Mouse (Mus musculus) CH12F3 (cell line): ENCODE measurements around the gene Cops4.

Experiments
- in situ Hi-C: fragments of 300-500 bp; cut with MboI; formaldehyde crosslinking; loops from 2 replicates; pipeline ENCODE4 v1.14.3; 2020; ENCODE audit warnings: low sequenced_read_pairs

The Cops4 gene

DNA sequence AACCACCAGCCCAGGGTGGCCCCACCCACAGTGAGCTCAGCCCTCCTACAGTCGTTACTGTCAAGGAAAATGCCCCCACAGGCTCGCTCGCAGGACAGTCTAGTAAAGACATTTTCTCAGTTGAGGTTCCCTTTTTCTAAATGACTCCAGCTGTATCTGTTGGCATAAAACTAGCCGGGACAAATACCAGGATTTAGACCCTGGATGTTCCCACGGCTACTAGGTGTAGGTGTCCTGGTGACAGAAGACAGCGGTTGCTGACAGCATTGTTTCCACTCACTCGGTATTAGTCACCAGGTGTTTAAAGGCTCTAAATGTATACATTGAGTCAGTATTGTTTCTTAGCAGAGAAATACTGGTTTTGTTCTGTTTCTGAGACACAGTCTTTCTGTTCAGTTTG, 17.7 kb downstream of the Cops4 start:
- in situ Hi-C loops = no loop called here

DNA sequence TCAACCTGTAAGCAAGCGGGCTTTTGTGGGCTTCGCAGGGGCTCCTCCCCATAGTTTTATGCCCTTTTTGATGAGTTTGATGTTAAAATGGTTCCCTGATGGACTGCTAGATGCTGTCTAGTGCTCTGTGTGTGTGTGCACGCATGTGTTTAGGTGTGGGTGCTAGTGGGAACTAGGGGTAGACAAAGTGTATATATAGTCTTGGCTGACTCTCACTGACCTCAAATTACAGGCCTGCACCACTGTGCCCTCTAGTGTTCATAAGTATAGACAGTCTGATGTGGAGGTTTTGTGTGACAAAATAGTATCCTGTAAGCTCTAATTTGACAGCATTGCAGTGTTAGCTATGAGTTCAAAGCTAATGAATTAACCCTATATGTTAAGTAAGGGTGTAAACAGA, 18.5 kb downstream of the Cops4 start:
- in situ Hi-C loops = no loop called here

DNA sequence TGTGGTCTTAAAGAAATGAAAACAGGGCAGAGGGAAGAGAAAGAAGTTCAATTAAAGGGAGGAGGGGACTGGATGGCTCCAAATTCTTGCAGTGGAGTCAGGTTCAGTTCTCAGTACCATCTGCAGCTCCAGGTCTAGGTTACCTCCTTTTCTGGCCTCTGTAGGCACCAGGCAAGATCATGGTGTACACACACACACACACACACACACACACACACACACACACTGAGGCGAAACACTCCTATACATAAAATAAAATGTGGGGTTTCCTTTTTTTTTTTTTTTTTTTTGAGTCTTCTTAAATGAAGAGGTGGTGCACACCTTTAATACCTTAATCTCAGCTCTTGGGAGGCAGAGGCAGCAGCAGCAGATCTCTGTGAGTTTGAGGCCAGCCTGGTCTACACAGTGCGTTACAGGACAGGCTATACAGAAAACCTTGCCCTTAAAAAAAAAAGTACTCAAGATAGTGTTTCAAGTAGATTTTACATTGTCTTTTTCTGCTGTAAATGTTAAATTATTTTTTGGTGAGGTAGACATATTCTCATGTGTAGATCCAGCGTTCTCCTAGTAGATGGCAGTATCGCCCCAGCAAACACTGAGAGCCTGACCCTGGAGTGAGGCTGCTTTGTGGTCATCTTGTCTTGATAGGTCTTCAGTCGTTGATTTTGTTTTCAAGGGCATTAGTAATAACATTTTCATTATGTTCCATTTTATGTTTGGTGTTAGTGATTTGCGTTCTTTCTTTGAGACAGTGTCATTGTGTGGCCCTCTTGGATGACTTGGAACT, 28.4 kb downstream of the Cops4 start:
- in situ Hi-C loops = no loop called here

DNA sequence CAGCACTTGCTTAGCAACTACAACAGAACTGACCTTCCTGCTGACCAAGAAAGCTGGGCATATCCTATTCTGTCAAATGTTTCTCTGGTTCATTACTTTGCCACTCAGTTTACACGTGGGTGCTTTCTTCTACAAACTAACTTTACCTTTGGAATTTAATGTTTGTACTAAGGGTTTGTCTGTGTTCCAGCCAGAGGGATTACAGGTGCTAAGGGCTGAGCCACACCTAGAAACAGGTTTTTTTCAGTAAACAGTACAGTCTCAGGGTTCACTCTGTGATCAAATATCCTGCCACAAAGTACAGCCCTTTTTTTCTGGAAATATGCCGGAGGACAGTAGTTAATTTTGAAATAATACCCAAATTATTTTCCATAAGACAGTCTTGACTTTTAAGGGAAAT, 30.1 kb downstream of the Cops4 start:
- in situ Hi-C loops = no loop called here

DNA sequence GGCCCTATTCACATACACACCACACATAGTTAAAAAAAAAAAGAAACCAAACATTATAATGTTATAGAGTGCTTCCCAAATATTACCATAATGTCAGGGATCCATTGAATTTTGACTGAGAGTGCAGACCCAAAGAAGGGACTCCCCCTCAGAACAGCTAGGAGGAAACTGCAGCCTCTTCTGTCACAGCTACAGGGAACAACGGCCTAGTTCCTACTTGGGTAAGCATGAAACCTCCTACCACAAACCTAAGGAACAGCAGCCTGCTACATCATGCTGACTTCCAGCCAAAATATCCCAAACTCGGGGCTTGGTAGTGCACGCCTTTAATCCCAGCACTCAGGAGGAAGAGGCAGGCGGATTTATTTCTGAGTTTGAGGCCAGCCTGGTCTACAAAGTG, 31.2 kb downstream of the Cops4 start:
- in situ Hi-C loops = no loop called here

DNA sequence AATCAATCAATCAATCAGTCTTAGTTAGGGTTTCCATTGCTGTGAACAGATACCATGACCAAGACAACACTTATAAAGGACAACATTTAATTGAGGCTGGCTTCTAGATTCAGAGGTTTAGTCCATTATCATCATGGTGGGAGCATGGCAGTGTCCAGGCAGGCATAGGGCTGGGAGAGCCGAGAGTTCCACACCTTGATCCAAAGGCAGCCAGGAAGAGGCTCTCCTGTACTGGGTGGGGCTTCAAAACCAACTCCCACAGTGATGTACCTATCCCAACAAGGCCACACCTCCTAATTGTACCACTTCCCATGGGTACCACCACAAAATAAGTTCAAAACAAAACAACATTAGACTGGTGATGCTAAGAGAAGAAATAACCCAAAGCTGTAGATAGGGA, 32.0 kb downstream of the Cops4 start:
- in situ Hi-C loops = loop anchor here (25.0 kb wide), 1 partner anchor 237 kb away; the partner anchor contains the start of genes Helq and Mrps18c

DNA sequence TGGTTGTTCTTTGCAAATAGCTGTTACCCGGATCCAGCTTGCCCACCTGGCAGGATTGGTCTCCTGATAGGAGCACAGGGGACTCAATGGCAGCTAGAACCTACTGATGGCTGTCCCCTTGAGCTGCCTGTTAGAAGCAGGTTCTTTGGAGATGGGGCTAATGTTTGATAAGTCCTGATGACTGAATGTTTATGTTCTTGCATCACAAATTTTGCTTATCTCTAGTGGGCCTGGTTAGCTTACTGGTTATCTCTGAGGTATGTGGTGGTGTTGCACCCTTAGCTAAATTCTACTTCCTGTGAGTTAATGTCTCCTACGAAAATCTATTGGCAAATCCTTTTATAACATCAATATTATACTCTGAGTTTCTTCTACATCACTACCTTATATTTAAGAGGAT, 33.8 kb downstream of the Cops4 start:
- in situ Hi-C loops = loop anchor here (25.0 kb wide), 1 partner anchor 235 kb away; the partner anchor contains the start of genes Helq and Mrps18c

DNA sequence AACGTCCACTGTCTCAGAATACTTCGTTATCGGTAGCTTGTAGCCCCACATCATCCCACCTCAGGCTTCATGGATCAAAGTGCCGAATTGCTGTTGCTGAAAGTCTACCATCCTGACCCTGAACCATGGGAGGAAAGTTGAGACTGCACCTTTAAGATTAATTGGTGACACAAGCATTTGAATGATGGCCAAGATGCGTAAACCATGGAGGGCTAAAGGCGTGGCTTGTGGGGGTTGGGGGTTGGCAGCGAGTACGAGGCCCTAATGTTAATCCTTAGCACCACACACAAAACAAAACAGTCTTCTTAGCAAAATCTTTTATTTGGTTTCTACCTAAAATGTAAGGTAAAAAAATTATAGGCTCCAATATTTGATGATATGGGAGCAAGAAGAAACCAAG, 35.3 kb downstream of the Cops4 start:
- in situ Hi-C loops = loop anchor here (25.0 kb wide), 1 partner anchor 234 kb away; the partner anchor contains the start of genes Helq and Mrps18c

DNA sequence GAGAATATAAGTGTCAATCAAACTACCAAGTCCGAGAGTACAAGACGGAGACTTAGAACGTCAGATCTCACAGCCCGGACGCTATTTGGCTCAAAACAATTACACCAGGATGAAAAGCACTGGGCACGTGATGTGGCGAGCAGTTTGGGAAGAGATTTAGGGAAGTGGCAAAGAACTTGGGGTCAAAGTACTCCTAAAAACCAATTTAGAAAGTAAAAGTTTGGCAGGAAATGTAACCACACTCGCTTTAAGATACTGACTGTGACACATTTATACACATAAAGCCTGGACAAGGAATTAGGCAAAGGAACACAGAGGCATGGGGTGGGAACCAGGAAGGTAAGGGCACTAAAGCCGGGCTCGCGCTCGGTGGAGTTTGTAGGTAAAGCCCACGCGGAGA, 38.9 kb downstream of the Cops4 start:
- in situ Hi-C loops = loop anchor here (25.0 kb wide), 1 partner anchor 230 kb away; the partner anchor contains the start of genes Helq and Mrps18c

DNA sequence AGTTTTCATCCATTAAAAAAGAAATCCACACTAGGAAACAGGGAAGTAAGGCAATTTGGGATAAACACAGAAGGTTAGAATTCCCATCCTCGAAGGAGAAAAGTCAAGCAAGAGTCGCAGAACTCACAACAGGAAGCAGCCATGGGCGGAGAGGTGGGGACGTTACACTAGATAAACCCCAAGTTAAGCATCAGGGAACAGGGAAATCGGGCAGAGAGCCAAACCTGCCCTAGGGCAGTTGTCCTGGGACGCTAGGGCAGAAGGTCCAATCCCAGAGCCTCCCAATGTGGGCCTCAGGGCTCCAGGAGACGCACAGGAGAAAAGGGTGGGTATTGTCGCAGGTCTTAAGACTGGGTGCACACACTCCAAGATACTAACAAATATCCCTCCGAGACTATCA, 39.4 kb downstream of the Cops4 start:
- in situ Hi-C loops = loop anchor here (25.0 kb wide), 1 partner anchor 230 kb away; the partner anchor contains the start of genes Helq and Mrps18c

DNA sequence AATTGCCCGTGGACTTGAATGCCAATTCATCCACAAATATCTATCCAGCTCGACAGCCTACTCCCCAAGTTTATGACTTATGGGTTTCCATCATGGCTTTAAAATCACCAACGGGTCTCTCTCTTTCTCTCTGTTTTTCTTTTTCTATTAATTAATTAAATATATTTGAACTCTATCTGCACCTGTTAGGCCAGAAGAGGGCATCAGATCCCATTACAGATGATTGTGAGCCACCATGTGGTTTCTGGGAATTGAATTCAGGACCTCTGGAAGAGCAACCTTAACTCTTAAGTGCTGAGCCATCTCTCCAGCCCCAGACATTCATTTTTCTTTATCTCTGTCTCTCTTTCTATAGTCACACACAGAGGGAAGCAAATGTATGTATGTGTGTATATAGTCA, 40.7 kb downstream of the Cops4 start:
- in situ Hi-C loops = loop anchor here (25.0 kb wide), 1 partner anchor 229 kb away; the partner anchor contains the start of genes Helq and Mrps18c

DNA sequence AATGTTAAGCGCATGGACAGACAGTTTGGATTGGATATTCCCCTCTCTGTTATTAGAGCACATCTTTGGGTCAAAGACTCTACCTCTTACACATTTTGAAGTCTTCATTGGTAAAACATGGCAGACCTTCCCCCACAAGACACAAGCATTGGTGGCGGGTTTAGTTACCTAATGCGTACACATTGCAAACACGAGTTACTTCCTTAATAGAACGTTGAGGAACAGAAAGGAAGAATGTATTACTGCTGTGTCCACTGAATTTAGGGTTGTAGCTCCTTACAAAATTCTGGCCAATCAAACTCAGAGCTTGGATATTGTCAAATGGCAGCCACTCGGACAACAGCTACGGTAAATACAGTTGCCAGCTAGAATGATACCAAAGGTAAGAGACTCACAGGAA, 41.2 kb downstream of the Cops4 start:
- in situ Hi-C loops = loop anchor here (25.0 kb wide), 1 partner anchor 228 kb away; the partner anchor contains the start of genes Helq and Mrps18c

DNA sequence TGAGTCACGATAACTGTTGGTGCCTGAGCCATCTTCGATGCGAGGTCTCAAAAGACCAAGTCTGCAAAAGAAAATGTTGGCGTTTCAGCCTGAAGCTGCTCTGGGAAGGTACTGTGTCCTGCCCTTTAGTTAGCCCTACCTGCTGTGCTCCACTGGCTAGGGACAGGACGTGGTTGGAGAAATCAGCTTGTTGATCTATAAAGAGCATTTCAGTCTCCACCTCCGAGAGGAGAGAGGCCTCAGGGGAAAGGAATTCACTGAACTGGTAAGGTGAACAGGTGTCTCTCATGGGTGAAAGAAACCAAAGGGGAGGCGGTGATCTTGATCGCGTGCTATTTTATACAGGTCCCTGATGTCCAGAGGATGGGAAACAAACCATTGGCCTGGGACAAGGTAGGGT, 44.6 kb downstream of the Cops4 start:
- in situ Hi-C loops = loop anchor here (25.0 kb wide), 1 partner anchor 225 kb away; the partner anchor contains the start of genes Helq and Mrps18c

DNA sequence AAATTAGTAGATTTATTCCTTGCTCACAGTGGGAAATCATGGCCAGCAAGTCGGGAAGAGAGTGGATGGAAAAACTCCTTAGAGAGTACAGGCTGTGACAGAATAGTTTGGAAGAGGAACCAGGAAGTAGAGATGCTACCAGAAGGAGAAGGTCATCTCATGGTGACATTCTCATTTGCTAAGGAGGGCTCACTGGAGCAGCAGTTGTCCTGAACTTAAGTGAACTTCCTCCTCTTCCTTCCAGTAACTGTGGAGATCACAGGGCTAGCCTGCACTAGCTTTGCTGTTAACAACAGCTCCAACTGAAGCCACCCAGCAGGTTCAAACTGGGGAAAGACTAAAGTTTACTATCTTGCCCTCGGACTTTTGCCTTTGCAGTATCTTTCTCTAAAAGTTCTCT, 48.7 kb downstream of the Cops4 start:
- in situ Hi-C loops = loop anchor here (25.0 kb wide), 1 partner anchor 221 kb away; the partner anchor contains the start of genes Helq and Mrps18c

DNA sequence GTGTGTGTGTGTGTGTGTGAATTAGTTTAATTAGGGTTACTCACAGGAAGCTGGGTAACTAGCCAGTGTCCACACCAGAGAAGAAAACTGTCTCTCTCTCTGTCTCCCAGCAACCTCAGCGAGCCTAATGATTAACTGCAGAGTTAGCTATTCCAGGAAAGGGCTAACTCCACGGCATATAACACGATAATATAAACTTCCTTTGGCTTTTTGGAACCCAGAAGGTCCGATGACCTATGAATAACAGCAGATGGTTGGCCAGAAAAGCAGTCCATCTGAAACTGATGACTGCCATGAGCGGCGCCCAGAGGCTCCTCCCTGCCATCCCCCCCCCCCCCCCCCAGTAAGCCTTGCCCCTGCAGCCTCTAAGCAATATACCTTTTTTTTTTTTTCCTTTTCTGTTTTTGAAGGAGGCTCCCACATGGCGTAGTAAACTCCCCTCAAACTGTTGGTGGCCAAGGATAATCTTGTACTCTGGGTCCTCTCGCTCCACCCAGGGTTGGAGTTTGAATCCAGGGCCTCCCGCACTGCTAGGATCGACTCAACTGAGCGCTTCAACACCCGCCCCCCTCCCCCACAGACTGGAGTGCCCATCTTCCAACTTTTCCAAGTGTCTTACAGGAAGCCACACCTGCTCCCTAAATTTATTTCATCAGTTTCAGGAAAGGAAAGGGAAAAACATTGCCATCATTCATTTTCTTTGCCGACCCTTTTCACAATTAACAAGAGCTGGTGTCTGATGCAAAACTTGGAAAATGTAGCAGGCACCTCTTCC, 49.3 kb downstream of the Cops4 start:
- in situ Hi-C loops = loop anchor here (25.0 kb wide), 1 partner anchor 220 kb away; the partner anchor contains the start of genes Helq and Mrps18c

DNA sequence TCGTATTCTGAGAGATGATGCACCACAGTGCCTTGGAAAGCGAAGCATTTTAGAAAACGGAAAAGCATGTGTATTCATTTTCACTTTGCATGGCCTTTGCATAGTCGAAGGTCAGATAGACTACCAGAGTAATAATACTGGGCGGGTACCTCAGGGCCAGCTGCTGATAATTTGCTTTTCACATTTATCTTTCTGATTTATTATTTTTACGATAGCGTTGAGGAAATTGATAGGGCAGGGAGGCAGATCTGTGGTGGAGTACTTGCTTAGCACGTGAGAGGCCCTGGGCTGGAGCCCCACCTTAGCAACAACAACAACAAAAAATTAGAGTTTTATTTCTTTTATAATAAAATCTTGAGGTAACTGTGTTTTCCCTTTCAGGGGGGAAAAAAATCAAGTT, 50.1 kb downstream of the Cops4 start:
- in situ Hi-C loops = loop anchor here (25.0 kb wide), 1 partner anchor 219 kb away; the partner anchor contains the start of genes Helq and Mrps18c

DNA sequence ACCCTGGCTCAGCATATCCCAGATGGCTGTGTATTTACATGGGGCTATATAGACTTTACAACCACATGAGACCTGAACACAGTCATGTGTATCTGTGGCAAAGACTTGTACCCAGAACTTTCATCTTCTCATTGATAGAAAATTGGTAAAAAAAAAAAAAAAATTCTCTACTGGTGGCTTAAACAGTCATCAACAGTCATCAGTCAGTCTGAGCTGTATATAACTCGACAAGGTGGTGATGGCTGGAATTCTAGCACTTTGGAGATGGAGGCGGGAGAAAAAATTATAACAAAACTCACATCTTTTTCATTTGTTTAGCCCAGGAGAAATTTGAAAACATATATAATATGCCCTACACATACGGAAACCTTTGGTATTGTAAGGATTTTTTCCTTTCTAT, 50.7 kb downstream of the Cops4 start:
- in situ Hi-C loops = loop anchor here (25.0 kb wide), 1 partner anchor 218 kb away; the partner anchor contains the start of genes Helq and Mrps18c

DNA sequence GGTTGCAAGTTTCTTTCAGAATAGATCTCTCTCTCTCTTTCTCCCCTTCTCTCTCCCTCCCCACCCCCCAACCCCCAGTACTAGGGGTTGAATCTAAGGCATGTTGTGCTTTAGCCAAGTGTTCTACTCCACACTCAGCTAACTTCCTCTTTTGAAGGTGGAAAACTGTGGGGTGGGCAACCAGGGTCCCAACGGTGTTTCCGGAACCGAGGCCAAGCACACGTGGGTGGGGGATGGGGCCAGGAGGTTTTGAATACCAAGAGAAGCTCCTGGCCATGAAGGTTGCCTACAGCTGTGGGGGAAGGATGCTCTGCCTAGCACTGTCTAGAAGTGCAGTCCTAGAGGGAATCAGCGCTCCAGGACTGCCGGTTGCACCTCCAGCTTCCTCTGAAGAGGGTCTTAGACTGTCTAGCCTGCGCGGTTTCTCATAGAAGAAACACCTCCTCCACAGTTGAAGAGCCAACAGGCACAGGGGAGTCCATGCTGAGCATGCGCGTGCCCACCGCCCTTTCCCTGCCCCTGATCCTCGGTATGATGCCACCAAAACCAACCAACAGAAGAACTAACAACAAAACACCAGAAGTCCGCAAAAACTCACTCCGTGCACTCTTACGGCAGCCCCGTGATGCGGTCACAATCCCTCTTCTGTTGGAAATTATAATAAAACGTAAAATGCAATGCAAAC, 51.3 kb downstream of the Cops4 start:
- in situ Hi-C loops = loop anchor here (25.0 kb wide), 1 partner anchor 218 kb away; the partner anchor contains the start of genes Helq and Mrps18c

DNA sequence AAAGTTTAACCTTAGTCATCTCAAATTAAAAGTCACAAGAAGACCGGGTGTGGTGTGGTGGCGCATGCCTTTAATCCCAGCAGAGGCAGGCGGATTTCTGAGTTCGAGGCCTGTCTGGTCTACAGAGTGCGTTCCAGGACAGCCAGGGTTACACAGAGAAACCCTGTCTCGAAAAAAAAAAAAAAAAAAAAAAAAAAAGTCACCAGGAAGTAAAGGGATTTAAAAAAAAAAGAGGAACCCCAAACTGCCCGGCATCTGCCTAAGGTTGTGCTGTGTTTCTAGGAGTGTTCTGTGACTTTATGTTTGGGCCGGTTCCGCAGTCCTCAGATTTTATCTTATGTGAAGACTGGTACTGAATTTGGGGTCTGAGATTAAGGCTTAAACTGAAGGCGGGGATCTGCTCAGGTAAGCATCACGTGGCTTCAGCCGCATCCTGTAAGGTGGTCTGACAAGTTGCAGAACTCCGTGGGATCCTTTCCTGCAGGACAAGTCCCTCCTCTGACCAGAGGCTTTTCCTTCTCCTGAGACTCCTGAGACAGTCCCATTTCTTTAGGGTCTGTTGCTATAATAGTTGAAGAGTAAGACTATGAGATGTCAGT, 52.0 kb downstream of the Cops4 start:
- in situ Hi-C loops = loop anchor here (10.0 to 25.0 kb wide), 2 partner anchors 95 to 217 kb away; partner anchors contain the start of genes Helq and Mrps18c

DNA sequence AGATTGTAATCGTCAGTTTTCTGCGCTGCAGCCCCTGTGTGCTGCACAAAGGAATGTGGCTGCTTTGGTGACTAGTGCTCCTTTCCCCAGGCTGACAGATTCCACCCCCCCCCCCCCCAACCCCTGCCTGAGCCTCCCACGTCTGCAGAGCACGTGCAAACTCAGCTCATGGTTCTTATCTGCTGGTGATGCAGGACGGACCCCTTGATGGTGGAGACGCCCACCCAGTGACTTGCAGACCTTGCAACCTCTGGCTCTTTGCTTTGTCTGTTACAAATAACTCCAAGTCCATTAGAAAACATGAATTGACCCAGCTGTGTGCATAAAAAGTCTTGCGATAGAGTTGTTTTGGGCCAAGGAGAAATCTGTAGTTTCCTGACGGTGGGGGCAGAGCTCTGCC, 52.6 kb downstream of the Cops4 start:
- in situ Hi-C loops = loop anchor here (10.0 to 25.0 kb wide), 2 partner anchors 94 to 217 kb away; partner anchors contain the start of genes Helq and Mrps18c
